Mouse (Mus musculus) forebrain, embryonic 13.5 days (tissue): ENCODE measurements at regions not wholly inside any gene's neighbourhood (a gene's known extent, or its start where the extent isn't known, plus 50 kb on each side); places are given as distances from the start of the nearest gene placed in this dataset.
A peak's percentile ranks its signal among the peaks of the same experiment; 100 is the strongest.
"Not testable (repeated sequence)": the region's sequence is repeated elsewhere in the genome, so short reads cannot be mapped to it uniquely, and the experiment has no call there.

Experiments
- ATAC-seq: fragments of 200-750 bp; cut with Nextera tagmentation; 2 replicates; pipeline ENCODE4 v1.8.0; 2017
- H3K27ac ChIP-seq: fragments of 300-500 bp; sonication (generic); 2 replicates; pipeline ENCODE4 v1.5.1; 2015; ENCODE audit warnings: inconsistent platforms, mild to moderate bottlenecking, moderate library complexity
- H3K27me3 ChIP-seq: fragments of 300-500 bp; sonication (generic); 2 replicates; pipeline ENCODE4 v1.6.1; 2015; ENCODE audit warnings: mild to moderate bottlenecking, inconsistent platforms
- H3K36me3 ChIP-seq: fragments of 300-500 bp; sonication (generic); 2 replicates; pipeline ENCODE4 v1.6.1; 2015; ENCODE audit warnings: mild to moderate bottlenecking, inconsistent platforms; ENCODE audit not compliant: poor library complexity, severe bottlenecking
- H3K4me1 ChIP-seq: fragments of 300-500 bp; sonication (generic); 2 replicates; pipeline ENCODE4 v1.6.1; 2015; ENCODE audit warnings: inconsistent platforms
- H3K4me2 ChIP-seq: fragments of 300-500 bp; sonication (generic); 2 replicates; pipeline ENCODE4 v1.6.1; 2015; ENCODE audit warnings: inconsistent platforms, mild to moderate bottlenecking, moderate library complexity
- H3K4me3 ChIP-seq: fragments of 300-500 bp; sonication (generic); 2 replicates; pipeline ENCODE4 v1.5.1; 2015; ENCODE audit warnings: mild to moderate bottlenecking, inconsistent platforms
- H3K9ac ChIP-seq: fragments of 300-500 bp; sonication (generic); 2 replicates; pipeline ENCODE4 v1.6.1; 2015; ENCODE audit warnings: mild to moderate bottlenecking, inconsistent platforms
- H3K9me3 ChIP-seq: fragments of 300-500 bp; sonication (generic); replicated peaks from 2 replicates; pipeline ENCODE4 v1.6.1; 2016; ENCODE audit warnings: inconsistent platforms
- WGBS: fragments of 180-500 bp; shearing (Covaris S2); methylation state at CpG from one replicate; pipeline ENCODE4 v1.1.7; 2015; 5-methylcytosine and 5-hydroxymethylcytosine counted together

GRCm38 (mm10) chr3:128412157-128412556 is 516.0 kb upstream of the Fam241a start:
- H3K9ac ChIP-seq = no peak overlapping the region
- H3K36me3 ChIP-seq = no peaks in the 10 kb centered on the region
- H3K27ac ChIP-seq = no peak overlapping the region
- H3K4me3 ChIP-seq = no peak overlapping the region
- H3K9me3 ChIP-seq = no peaks in the 10 kb centered on the region
- H3K4me2 ChIP-seq = no peak overlapping the region
- no peaks in the 10 kb centered on the region for H3K4me1 ChIP-seq
- no peaks in the 10 kb centered on the region for H3K27me3 ChIP-seq
- peak; percentile 53; the same call in 1 of the 2 replicates for ATAC-seq

- Histone ChIP-seq H3K27me3 (no peaks in the 10 kb centered on the region), H3K4me1 (no peaks in the 10 kb centered on the region), H3K27ac (no peak overlapping the region), H3K4me3 (no peak overlapping the region), H3K36me3 (no peaks in the 10 kb centered on the region), H3K9ac (no peak overlapping the region), H3K4me2 (no peak overlapping the region), H3K9me3 (no peaks in the 10 kb centered on the region)
- 70% methylated on average over 3 of the region's 3 CpGs for WGBS
- ATAC-seq = no peak
Measured at GRCm38 (mm10) chr3:128394805-128395204, 498.7 kb upstream of the Fam241a start.

- Histone ChIP-seq H3K27ac (no peak overlapping the region), H3K9ac (no peak overlapping the region), H3K9me3 (no peaks in the 10 kb centered on the region), H3K4me3 (no peak overlapping the region), H3K4me1 (no peaks in the 10 kb centered on the region), H3K27me3 (no peaks in the 10 kb centered on the region), H3K36me3 (no peaks in the 10 kb centered on the region), H3K4me2 (no peak overlapping the region)
- no peak for ATAC-seq
- 81% methylated on average over 4 of the region's 4 CpGs for WGBS
Measured at GRCm38 (mm10) chr3:128380579-128380978, 484.5 kb upstream of the Fam241a start.

- H3K4me1 ChIP-seq = peaks cover 8% of the 10 kb centered on the region
- WGBS = 6% methylated on average over 5 of the region's 5 CpGs
- no peak overlapping the region for H3K4me3 ChIP-seq
- no peaks in the 10 kb centered on the region for H3K27me3 ChIP-seq
- no peak overlapping the region for H3K9ac ChIP-seq
- H3K9me3 ChIP-seq = no peaks in the 10 kb centered on the region
- no peaks in the 10 kb centered on the region for H3K36me3 ChIP-seq
- no peak overlapping the region for H3K27ac ChIP-seq
- peak; percentile 50; the same call in 1 of the 2 replicates for ATAC-seq
- no peak overlapping the region for H3K4me2 ChIP-seq
Measured at GRCm38 (mm10) chr3:128369521-128370127, 473.5 kb upstream of the Fam241a start.

- WGBS = 99% methylated on average over 2 of the region's 2 CpGs
- H3K9ac ChIP-seq = no peak overlapping the region
- no peaks in the 10 kb centered on the region for H3K36me3 ChIP-seq
- no peaks in the 10 kb centered on the region for H3K27me3 ChIP-seq
- H3K27ac ChIP-seq = no peak overlapping the region
- H3K9me3 ChIP-seq = no peaks in the 10 kb centered on the region
- no peaks in the 10 kb centered on the region for H3K4me1 ChIP-seq
- no peak overlapping the region for H3K4me2 ChIP-seq
- ATAC-seq = no peak
- H3K4me3 ChIP-seq = no peak overlapping the region
Measured at GRCm38 (mm10) chr3:128362310-128362709, 466.2 kb upstream of the Fam241a start.

GRCm38 (mm10) chr3:128349123-128349522 is 453.0 kb upstream of the Fam241a start:
- not testable (repeated sequence) for H3K36me3 ChIP-seq

GRCm38 (mm10) chr3:128347782-128348574 is 451.9 kb upstream of the Fam241a start:
- Histone ChIP-seq H3K9me3 (no peaks in the 10 kb centered on the region), H3K27me3 (no peaks in the 10 kb centered on the region), H3K9ac (no peak overlapping the region), H3K4me2 (no peak overlapping the region), H3K36me3 (no peaks in the 10 kb centered on the region), H3K4me3 (no peak overlapping the region), H3K4me1 (no peaks in the 10 kb centered on the region), H3K27ac (no peak overlapping the region)
- no peak for ATAC-seq
- 63% methylated on average over 8 of the region's 8 CpGs for WGBS

More at GRCm38 (mm10) chr3:128349123-128349522, 453.0 kb upstream of the Fam241a start:
- not testable (repeated sequence) for H3K9ac ChIP-seq, H3K4me3 ChIP-seq, H3K27ac ChIP-seq, H3K27me3 ChIP-seq, H3K4me2 ChIP-seq, H3K4me1 ChIP-seq, H3K9me3 ChIP-seq
- peak; percentile 92 for ATAC-seq
- whole genome bisulfite sequencing = 3% methylated on average over 2 of the region's 2 CpGs

GRCm38 (mm10) chr3:128337508-128337907 is 441.4 kb upstream of the Fam241a start:
- Histone ChIP-seq H3K9me3 (no peaks in the 10 kb centered on the region), H3K36me3 (no peaks in the 10 kb centered on the region), H3K4me2 (no peak overlapping the region), H3K4me1 (no peaks in the 10 kb centered on the region), H3K4me3 (no peak overlapping the region), H3K27ac (no peak overlapping the region), H3K9ac (no peak overlapping the region), H3K27me3 (no peaks in the 10 kb centered on the region)
- WGBS = 77% methylated on average over 2 of the region's 2 CpGs
- ATAC-seq = peak; percentile 55; the same call in 1 of the 2 replicates

- Histone ChIP-seq H3K4me1 (no peaks in the 10 kb centered on the region), H3K27ac (no peak overlapping the region), H3K27me3 (no peaks in the 10 kb centered on the region), H3K9ac (no peak overlapping the region), H3K4me3 (no peak overlapping the region), H3K4me2 (no peak overlapping the region), H3K9me3 (no peaks in the 10 kb centered on the region), H3K36me3 (no peaks in the 10 kb centered on the region)
- peak; percentile 96 for ATAC-seq
- 32% methylated on average over 5 of the region's 5 CpGs for WGBS
Measured at GRCm38 (mm10) chr3:128337031-128337430, 440.9 kb upstream of the Fam241a start.

GRCm38 (mm10) chr3:128327677-128328076 is 431.6 kb upstream of the Fam241a start:
- H3K4me1 ChIP-seq = no peaks in the 10 kb centered on the region
- no peak overlapping the region for H3K4me3 ChIP-seq
- WGBS = 22% methylated on average over 5 of the region's 5 CpGs
- no peak overlapping the region for H3K27ac ChIP-seq
- H3K4me2 ChIP-seq = no peak overlapping the region
- no peaks in the 10 kb centered on the region for H3K27me3 ChIP-seq
- no peak for ATAC-seq
- no peaks in the 10 kb centered on the region for H3K36me3 ChIP-seq
- H3K9me3 ChIP-seq = no peaks in the 10 kb centered on the region
- no peak overlapping the region for H3K9ac ChIP-seq

GRCm38 (mm10) chr3:128301312-128301711 is 405.2 kb upstream of the Fam241a start:
- Histone ChIP-seq H3K27me3 (no peaks in the 10 kb centered on the region), H3K4me3 (no peak overlapping the region), H3K36me3 (no peaks in the 10 kb centered on the region), H3K9me3 (no peaks in the 10 kb centered on the region), H3K27ac (no peak overlapping the region), H3K9ac (no peak overlapping the region), H3K4me2 (no peak overlapping the region), H3K4me1 (no peaks in the 10 kb centered on the region)
- 94% methylated on average over 4 of the region's 4 CpGs for WGBS
- ATAC-seq = no peak

GRCm38 (mm10) chr3:128298110-128298509 is 402.0 kb upstream of the Fam241a start:
- H3K36me3 ChIP-seq = no peaks in the 10 kb centered on the region
- WGBS = 88% methylated on average over 9 of the region's 9 CpGs
- no peak overlapping the region for H3K4me3 ChIP-seq
- H3K4me2 ChIP-seq = no peak overlapping the region
- H3K27ac ChIP-seq = no peak overlapping the region
- H3K9ac ChIP-seq = no peak overlapping the region
- no peak for ATAC-seq
- no peaks in the 10 kb centered on the region for H3K9me3 ChIP-seq
- no peaks in the 10 kb centered on the region for H3K27me3 ChIP-seq
- no peaks in the 10 kb centered on the region for H3K4me1 ChIP-seq
